Mouse (Mus musculus) stomach, embryonic 15.5 days (tissue): ENCODE results near the gene Trp53i11. TPM values are rescaled to one million over a fixed set of nuclear protein-coding genes. Genes with fewer than 3 reads are reported as not detected.
A peak's percentile ranks its signal among the peaks of the same experiment; 100 is the strongest.

Experiments
- ATAC-seq: fragments of 200-750 bp; cut with Nextera tagmentation; 2 replicates; pipeline ENCODE4 v1.8.0; 2017; ENCODE audit warnings: low read depth, moderate number of reproducible peaks, moderate TSS enrichment; ENCODE audit not compliant: insufficient read depth, low FRiP score
- H3K27ac ChIP-seq: fragments of 300-500 bp; sonication (generic); 2 replicates; pipeline ENCODE4 v1.5.1; 2015; ENCODE audit warnings: mild to moderate bottlenecking, inconsistent platforms
- H3K27me3 ChIP-seq: fragments of 300-500 bp; sonication (generic); replicated peaks from 2 replicates; pipeline ENCODE4 v1.6.1; 2015; ENCODE audit warnings: inconsistent platforms
- H3K36me3 ChIP-seq: fragments of 300-500 bp; sonication (generic); 2 replicates; pipeline ENCODE4 v1.6.1; 2015; ENCODE audit warnings: inconsistent platforms
- H3K4me1 ChIP-seq: fragments of 300-500 bp; sonication (generic); 2 replicates; pipeline ENCODE4 v1.6.1; 2015; ENCODE audit warnings: inconsistent platforms
- H3K4me2 ChIP-seq: fragments of 300-500 bp; sonication (generic); 2 replicates; pipeline ENCODE4 v1.6.1; 2015; ENCODE audit warnings: mild to moderate bottlenecking, inconsistent platforms
- H3K4me3 ChIP-seq: fragments of 300-500 bp; sonication (generic); replicated peaks from 2 replicates; pipeline ENCODE4 v1.5.1; 2015; ENCODE audit warnings: inconsistent platforms
- H3K9ac ChIP-seq: fragments of 300-500 bp; sonication (generic); 2 replicates; pipeline ENCODE4 v1.6.1; 2015; ENCODE audit warnings: inconsistent platforms
- H3K9me3 ChIP-seq: fragments of 300-500 bp; sonication (generic); 2 replicates; pipeline ENCODE4 v1.6.1; 2016; ENCODE audit warnings: inconsistent platforms
- WGBS: fragments of 180-500 bp; shearing (Covaris S2); methylation state at CpG from one replicate; pipeline ENCODE4 v1.1.7; 2015; 5-methylcytosine and 5-hydroxymethylcytosine counted together
- polyA plus RNA-seq: library from polyadenylated mRNA; unstranded; fragments of >200 nt; fragmentation: Nextera tagmentation; extraction: Ambion mirVana; gene quantifications from 2 replicates; pipeline ENCODE4 v1.2.1, GENCODE M21; 2015

Trp53i11 gene
- polyA plus RNA-seq, 1 experiment from 2014 or later: 29.3 TPM

GRCm38 (mm10) chr2:93174159-93174558, 13.2 kb upstream of the Trp53i11 start:
- Histone ChIP-seq H3K27me3 (peaks cover 5% of the 10 kb centered on the region), H3K4me3 (no peak overlapping the region), H3K27ac (no peak overlapping the region), H3K4me2 (no peak overlapping the region), H3K9me3 (no peaks in the 10 kb centered on the region), H3K9ac (no peak overlapping the region), H3K36me3 (no peaks in the 10 kb centered on the region), H3K4me1 (peaks cover 42% of the 10 kb centered on the region)
- ATAC-seq: no peak; the same call in 1 of the 2 replicates
- WGBS: 36% methylated on average over 5 of the region's 5 CpGs

GRCm38 (mm10) chr2:93175278-93175677, 12.1 kb upstream of the Trp53i11 start:
- WGBS: 26% methylated on average over 5 of the region's 5 CpGs
- Histone ChIP-seq H3K4me1 (peaks cover 52% of the 10 kb centered on the region), H3K9ac (no peak overlapping the region), H3K27ac (0 out of 2 replicates have a peak overlapping the region, but pooled peaks have one; percentile 40), H3K4me2 (no peak overlapping the region), H3K9me3 (no peaks in the 10 kb centered on the region), H3K27me3 (peaks cover 16% of the 10 kb centered on the region), H3K36me3 (no peaks in the 10 kb centered on the region), H3K4me3 (no peak overlapping the region)
- peak; percentile 14; the same call in 1 of the 2 replicates for ATAC-seq

- Histone ChIP-seq H3K27me3 (peaks cover 20% of the 10 kb centered on the region), H3K9me3 (no peaks in the 10 kb centered on the region), H3K9ac (no peak overlapping the region), H3K27ac (0 out of 2 replicates have a peak overlapping the region, but pooled peaks have one; percentile 40), H3K36me3 (no peaks in the 10 kb centered on the region), H3K4me2 (no peak overlapping the region), H3K4me3 (no peak overlapping the region), H3K4me1 (peaks cover 51% of the 10 kb centered on the region)
- WGBS: 55% methylated on average over 2 of the region's 2 CpGs
- no peak for ATAC-seq
These were observed 11.6 kb upstream of the Trp53i11 start for GRCm38 (mm10) chr2:93175721-93176120.

GRCm38 (mm10) chr2:93176193-93176798, 11.1 kb upstream of the Trp53i11 start:
- no peaks in the 10 kb centered on the region for H3K9me3 ChIP-seq
- H3K36me3 ChIP-seq: no peaks in the 10 kb centered on the region
- H3K4me3 ChIP-seq: no peak overlapping the region
- 40% methylated on average over 4 of the region's 4 CpGs for WGBS
- no peak for ATAC-seq
- H3K27ac ChIP-seq: 0 out of 2 replicates have a peak overlapping the region, but pooled peaks have one; percentile 40
- H3K4me2 ChIP-seq: 0 out of 2 replicates have a peak overlapping the region, but pooled peaks have one; percentile 37
- no peak overlapping the region for H3K9ac ChIP-seq
- H3K27me3 ChIP-seq: peaks cover 20% of the 10 kb centered on the region
- H3K4me1 ChIP-seq: peaks cover 50% of the 10 kb centered on the region

- Histone ChIP-seq H3K4me2 (peak overlapping the region; percentile 37), H3K9ac (no peak overlapping the region), H3K27ac (0 out of 2 replicates have a peak overlapping the region, but pooled peaks have one; percentile 8), H3K27me3 (peaks cover 20% of the 10 kb centered on the region), H3K36me3 (no peaks in the 10 kb centered on the region), H3K4me3 (no peak overlapping the region; the same call in 1 of the 2 replicates), H3K4me1 (peaks cover 47% of the 10 kb centered on the region), H3K9me3 (no peaks in the 10 kb centered on the region)
- 10% methylated on average over 17 of the region's 17 CpGs for WGBS
- no peak for ATAC-seq
These were observed 10.3 kb upstream of the Trp53i11 start for GRCm38 (mm10) chr2:93176871-93177667.

GRCm38 (mm10) chr2:93177668-93178312, 9.6 kb upstream of the Trp53i11 start:
- Histone ChIP-seq H3K9ac (no peak overlapping the region), H3K9me3 (no peaks in the 10 kb centered on the region), H3K4me2 (0 out of 2 replicates have a peak overlapping the region, but pooled peaks have one; percentile 37), H3K27ac (no peak overlapping the region), H3K4me1 (peaks cover 44% of the 10 kb centered on the region), H3K36me3 (no peaks in the 10 kb centered on the region), H3K27me3 (peaks cover 20% of the 10 kb centered on the region), H3K4me3 (no peak overlapping the region)
- WGBS: 77% methylated on average over 20 of the region's 20 CpGs
- no peak for ATAC-seq

- no peak overlapping the region for H3K4me2 ChIP-seq
- ATAC-seq: no peak
- H3K9me3 ChIP-seq: no peaks in the 10 kb centered on the region
- H3K27ac ChIP-seq: no peak overlapping the region
- H3K4me1 ChIP-seq: peaks cover 47% of the 10 kb centered on the region
- H3K36me3 ChIP-seq: no peaks in the 10 kb centered on the region
- WGBS: 73% methylated on average over 4 of the region's 4 CpGs
- peaks cover 20% of the 10 kb centered on the region for H3K27me3 ChIP-seq
- no peak overlapping the region for H3K9ac ChIP-seq
- H3K4me3 ChIP-seq: no peak overlapping the region
These were observed 9.1 kb upstream of the Trp53i11 start for GRCm38 (mm10) chr2:93178313-93178677.

- H3K4me3 ChIP-seq: no peak overlapping the region
- peak overlapping the region; percentile 66; the same call in 1 of the 2 replicates for H3K4me2 ChIP-seq
- peaks cover 20% of the 10 kb centered on the region for H3K27me3 ChIP-seq
- H3K4me1 ChIP-seq: peaks cover 42% of the 10 kb centered on the region
- H3K9ac ChIP-seq: no peak overlapping the region
- WGBS: 74% methylated on average over 5 of the region's 5 CpGs
- no peaks in the 10 kb centered on the region for H3K9me3 ChIP-seq
- no peaks in the 10 kb centered on the region for H3K36me3 ChIP-seq
- H3K27ac ChIP-seq: no peak overlapping the region
- no peak for ATAC-seq
These were observed 7.7 kb upstream of the Trp53i11 start for GRCm38 (mm10) chr2:93179603-93180002.

GRCm38 (mm10) chr2:93180077-93180844, 7.1 kb upstream of the Trp53i11 start:
- peak overlapping the region; percentile 66 for H3K4me2 ChIP-seq
- peak overlapping the region; percentile 25 for H3K4me3 ChIP-seq
- H3K9ac ChIP-seq: no peak overlapping the region
- H3K9me3 ChIP-seq: no peaks in the 10 kb centered on the region
- H3K36me3 ChIP-seq: no peaks in the 10 kb centered on the region
- H3K4me1 ChIP-seq: peaks cover 36% of the 10 kb centered on the region
- WGBS: 5% methylated on average over 39 of the region's 41 CpGs
- no peak for ATAC-seq
- H3K27me3 ChIP-seq: peaks cover 20% of the 10 kb centered on the region
- no peak overlapping the region for H3K27ac ChIP-seq

GRCm38 (mm10) chr2:93182859-93183258, 4.5 kb upstream of the Trp53i11 start:
- Histone ChIP-seq H3K27me3 (peaks cover 20% of the 10 kb centered on the region), H3K4me1 (peaks cover 29% of the 10 kb centered on the region), H3K9ac (no peak overlapping the region), H3K9me3 (no peaks in the 10 kb centered on the region), H3K36me3 (no peaks in the 10 kb centered on the region), H3K27ac (no peak overlapping the region), H3K4me2 (no peak overlapping the region), H3K4me3 (no peak overlapping the region)
- ATAC-seq: no peak
- 56% methylated on average over 6 of the region's 11 CpGs for WGBS

- Histone ChIP-seq H3K27ac (peak overlapping the region; percentile 81), H3K4me3 (peak overlapping the region; percentile 68), H3K9ac (peak overlapping the region; percentile 52), H3K4me1 (peaks cover 49% of the 10 kb centered on the region), H3K4me2 (peak overlapping the region; percentile 97), H3K9me3 (no peaks in the 10 kb centered on the region), H3K27me3 (no peaks in the 10 kb centered on the region), H3K36me3 (no peaks in the 10 kb centered on the region)
- under 1% methylated on average over 53 of the region's 53 CpGs for WGBS
- ATAC-seq: no peak
These were observed 842 bp downstream of the Trp53i11 start for GRCm38 (mm10) chr2:93188020-93188760.
